Mouse (Mus musculus) limb, embryonic 14.5 days (tissue): ENCODE results near the gene Jam3. TPM values are rescaled to one million over a fixed set of nuclear protein-coding genes. Genes with fewer than 3 reads are reported as not detected.

Experiments
- ATAC-seq: fragments of 200-750 bp; cut with Nextera tagmentation; 2 replicates; pipeline ENCODE4 v1.8.0; 2017; ENCODE audit warnings: low read depth, moderate number of reproducible peaks, moderate TSS enrichment; ENCODE audit not compliant: low FRiP score
- DNase-seq: peaks from one replicate; pipeline ENCODE4 v3.0.0-alpha.2; 2015; ENCODE audit warnings: low spot score
- H3K27ac ChIP-seq: fragments of 300-500 bp; sonication (generic); replicated peaks from 2 replicates; pipeline ENCODE4 v1.5.1; 2014; ENCODE audit warnings: low read depth, mild to moderate bottlenecking, low read length, moderate library complexity, mixed read lengths
- H3K27me3 ChIP-seq: fragments of 300-500 bp; sonication (generic); 2 replicates; pipeline ENCODE4 v1.6.1; 2014; ENCODE audit warnings: low read length, mixed read lengths; ENCODE audit not compliant: control insufficient read depth, insufficient read depth
- H3K36me3 ChIP-seq: fragments of 300-500 bp; sonication (generic); 2 replicates; pipeline ENCODE4 v1.6.1; 2014; ENCODE audit warnings: mild to moderate bottlenecking, low read length, moderate library complexity, mixed read lengths; ENCODE audit not compliant: control insufficient read depth, insufficient read depth
- H3K4me1 ChIP-seq: fragments of 300-500 bp; sonication (generic); 2 replicates; pipeline ENCODE4 v1.6.1; 2014; ENCODE audit warnings: antibody characterized with exemption, low read length, mixed read lengths; ENCODE audit not compliant: control insufficient read depth, insufficient read depth
- H3K4me2 ChIP-seq: fragments of 300-500 bp; sonication (generic); replicated peaks from 2 replicates; pipeline ENCODE4 v1.6.1; 2014; ENCODE audit warnings: low read depth, mild to moderate bottlenecking, low read length, moderate library complexity; ENCODE audit not compliant: severe bottlenecking
- H3K4me3 ChIP-seq: fragments of 300-500 bp; sonication (generic); replicated peaks from 2 replicates; pipeline ENCODE4 v1.5.1; 2014; ENCODE audit warnings: low read length
- H3K9ac ChIP-seq: fragments of 300-500 bp; sonication (generic); 2 replicates; pipeline ENCODE4 v1.6.1; 2014; ENCODE audit warnings: mild to moderate bottlenecking, low read depth, low read length, moderate library complexity; ENCODE audit not compliant: severe bottlenecking
- H3K9me3 ChIP-seq: fragments of 300-500 bp; sonication (generic); 2 replicates; pipeline ENCODE4 v1.6.1; 2016; ENCODE audit warnings: low read length; ENCODE audit not compliant: control insufficient read depth
- POLR2A ChIP-seq: fragments of 200-500 bp; IDR thresholded peaks from 2 replicates; pipeline ENCODE4 v1.8.0; 2012; ENCODE audit warnings: inconsistent platforms, mild to moderate bottlenecking, moderate library complexity, borderline replicate concordance; ENCODE audit not compliant: insufficient read depth, insufficient read length; ENCODE audit errors: extremely low read depth
- WGBS: fragments of 180-500 bp; shearing (Covaris S2); extraction: QIAGEN DNeasy Blood & Tissue Kit; methylation state at CpG from one replicate; pipeline ENCODE4 v1.1.7; 2014; 5-methylcytosine and 5-hydroxymethylcytosine counted together
- polyA plus RNA-seq, 2 experiments: library from polyadenylated mRNA; depleted of rRNA in 1 of 2; stranded (reverse) in 1 of 2; unstranded in 1 of 2; fragments of >200 nt; fragmentation: Nextera tagmentation in 1 of 2; extraction: Ambion mirVana in 1 of 2; gene quantifications; 2 replicates each; pipeline versions ENCODE4 v1.2.1 to v1.2.3; 2012 to 2014

Gene Jam3
- polyA plus RNA-seq, 2 experiments, result 100 to 110 TPM

DNA sequence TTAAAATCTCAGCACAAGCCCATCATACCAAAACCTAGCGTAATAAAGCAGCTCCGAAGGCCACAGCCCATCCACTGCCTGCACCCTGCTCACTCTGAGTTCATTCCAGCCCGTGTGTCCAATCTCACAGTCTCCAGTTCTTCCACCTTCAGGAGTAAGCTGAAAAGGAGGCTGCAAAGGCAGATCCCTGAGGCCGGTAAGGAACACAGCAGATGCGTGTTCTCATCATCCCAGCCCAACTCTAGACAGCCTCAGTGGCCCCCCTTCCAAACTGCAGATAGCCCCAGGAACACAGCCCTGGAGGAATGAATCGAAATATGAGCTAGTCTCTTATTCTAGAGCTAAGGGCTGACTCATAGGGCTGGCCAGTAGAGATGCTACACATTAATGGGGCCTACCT lies 53.8 kb downstream of the Jam3 start:
- Histone ChIP-seq H3K27me3 (no peaks in the 10 kb centered on the region), H3K27ac (no peak overlapping the region), H3K9ac (no peak overlapping the region), H3K36me3 (peaks cover 80% of the 10 kb centered on the region), H3K4me1 (no peaks in the 10 kb centered on the region), H3K9me3 (no peaks in the 10 kb centered on the region), H3K4me3 (no peak overlapping the region), H3K4me2 (no peak overlapping the region)
- ATAC-seq (no peak), DNase-seq (no peak)
- WGBS, result 93% methylated on average over 6 of the region's 6 CpGs
- TF ChIP-seq POLR2A, result no peak

GRCm38 (mm10) chr9:27099474-27099873 lies 55.7 kb downstream of the Jam3 start:
- H3K9me3 ChIP-seq, result no peaks in the 10 kb centered on the region
- no peaks in the 10 kb centered on the region for H3K4me1 ChIP-seq
- H3K4me3 ChIP-seq, result no peak overlapping the region
- ATAC-seq (no peak), DNase-seq (no peak)
- H3K9ac ChIP-seq, result no peak overlapping the region
- TF ChIP-seq POLR2A, result no peak
- peaks cover 86% of the 10 kb centered on the region for H3K36me3 ChIP-seq
- no peak overlapping the region for H3K4me2 ChIP-seq
- H3K27me3 ChIP-seq, result no peaks in the 10 kb centered on the region
- 74% methylated on average over 4 of the region's 4 CpGs for WGBS
- no peak overlapping the region for H3K27ac ChIP-seq

DNA sequence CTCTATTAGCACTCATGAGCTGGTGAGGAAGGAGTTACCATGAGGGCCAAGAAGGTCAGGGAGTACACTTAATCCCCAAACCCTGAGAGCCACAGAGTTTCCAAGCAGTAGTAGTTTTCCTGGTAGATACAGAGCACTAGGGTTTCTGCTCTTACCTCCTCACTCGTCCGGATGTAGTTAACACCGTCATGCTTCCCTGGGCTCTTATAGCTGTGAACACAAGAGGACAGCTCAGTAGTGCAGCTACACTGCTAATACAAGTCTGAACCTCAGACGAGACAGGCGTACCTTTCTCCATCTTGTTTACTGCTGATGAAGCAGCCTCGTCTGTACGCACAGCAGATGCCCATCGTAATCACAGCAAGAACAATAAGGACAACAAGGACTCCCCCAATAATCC lies 56.7 kb downstream of the Jam3 start:
- Histone ChIP-seq H3K36me3 (peaks cover 87% of the 10 kb centered on the region), H3K4me2 (no peak overlapping the region), H3K4me3 (no peak overlapping the region), H3K4me1 (no peaks in the 10 kb centered on the region), H3K27ac (no peak overlapping the region), H3K9me3 (no peaks in the 10 kb centered on the region), H3K27me3 (no peaks in the 10 kb centered on the region), H3K9ac (no peak overlapping the region)
- 77% methylated on average over 8 of the region's 8 CpGs for WGBS
- ATAC-seq (no peak), DNase-seq (no peak)
- TF ChIP-seq POLR2A, result no peak

DNA sequence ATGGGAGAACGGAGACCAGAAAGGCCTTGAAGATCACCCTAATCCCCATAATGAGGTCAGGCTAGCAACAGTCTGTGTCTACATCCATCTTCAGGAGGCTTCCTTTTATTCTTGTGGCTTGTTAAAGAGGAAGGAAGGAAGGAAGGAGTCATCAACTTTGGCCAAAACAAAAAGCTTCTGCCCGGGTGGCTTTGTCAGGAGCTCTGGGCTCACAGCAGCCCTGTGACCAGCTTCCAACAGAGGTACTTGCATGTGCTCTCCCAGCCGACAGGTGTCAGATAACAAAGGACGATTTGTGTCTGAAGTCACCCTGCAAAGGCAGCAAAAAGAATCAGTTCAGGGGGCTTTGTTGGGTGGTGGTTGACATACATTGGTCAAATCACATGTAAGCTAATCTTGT lies 57.1 kb downstream of the Jam3 start:
- 36% methylated on average over 4 of the region's 4 CpGs for WGBS
- Histone ChIP-seq H3K27ac (no peak overlapping the region), H3K4me3 (no peak overlapping the region), H3K4me1 (no peaks in the 10 kb centered on the region), H3K36me3 (peaks cover 88% of the 10 kb centered on the region), H3K4me2 (no peak overlapping the region), H3K9ac (no peak overlapping the region), H3K9me3 (no peaks in the 10 kb centered on the region), H3K27me3 (no peaks in the 10 kb centered on the region)
- no peak for TF ChIP-seq POLR2A
- DNase-seq, result no peak
- no peak for ATAC-seq

DNA sequence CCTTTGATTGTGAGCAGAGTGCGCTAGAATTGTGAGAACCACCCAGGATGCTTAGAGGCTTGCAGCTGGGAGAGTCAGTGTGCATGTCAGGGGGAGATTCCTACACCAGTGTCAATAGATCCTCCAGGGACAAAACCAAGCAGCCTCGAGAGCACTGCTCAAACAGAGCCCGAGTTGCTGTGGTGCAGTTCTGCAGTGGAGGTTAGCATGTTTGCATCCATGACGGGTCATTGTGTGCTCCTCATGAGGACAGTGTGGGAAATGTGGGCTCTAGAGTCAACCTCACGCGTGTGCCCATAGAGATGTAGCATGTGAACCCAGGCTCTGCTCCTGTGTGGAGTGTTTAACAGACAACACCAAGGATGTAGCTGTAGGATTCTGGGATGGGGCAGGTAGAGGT lies 62.3 kb downstream of the Jam3 start:
- Histone ChIP-seq H3K9me3 (no peaks in the 10 kb centered on the region), H3K36me3 (peaks cover 87% of the 10 kb centered on the region), H3K4me3 (no peak overlapping the region), H3K4me1 (no peaks in the 10 kb centered on the region), H3K27me3 (no peaks in the 10 kb centered on the region), H3K27ac (no peak overlapping the region), H3K4me2 (no peak overlapping the region), H3K9ac (no peak overlapping the region)
- no peak for ATAC-seq
- WGBS, result 93% methylated on average over 6 of the region's 6 CpGs
- DNase-seq, result no peak
- TF ChIP-seq POLR2A, result no peak
